Mouse (Mus musculus) MEL (cell line): Measurements from ENCODE around the gene Heg1. TPM values are rescaled to one million over a fixed set of nuclear protein-coding genes. Genes with fewer than 3 reads are reported as not detected.

Experiments
- DNase-seq: peaks from one replicate; pipeline ENCODE4 v3.0.0; 2011; ENCODE audit warnings: low read depth, low spot score
- H3K27ac ChIP-seq: 2 replicates; pipeline ENCODE4 v1.5.1; 2012; ENCODE audit warnings: low read depth, mild to moderate bottlenecking, control low read depth, low read length, moderate library complexity; ENCODE audit not compliant: control insufficient read depth
- H3K27me3 ChIP-seq, 2 experiments: fragments of 150-350 bp in 1 of 2; sonication (generic) in 1 of 2; 2 replicates each; pipeline ENCODE4 v1.6.1; 2012; ENCODE audit warnings: low read length in 2 of 2, mild to moderate bottlenecking in 2 of 2, improper control_type of control experiment in 1 of 2, moderate library complexity in 1 of 2; ENCODE audit not compliant: insufficient read depth in 2 of 2, control insufficient read depth in 1 of 2
- H3K36me3 ChIP-seq, 2 experiments: 2 replicates each; pipeline ENCODE4 v1.6.1; 2012 to 2014; ENCODE audit warnings: low read length in 2 of 2, improper control_type of control experiment in 1 of 2, inconsistent platforms in 1 of 2, mild to moderate bottlenecking in 1 of 2; ENCODE audit not compliant: insufficient read depth in 2 of 2, control insufficient read depth in 1 of 2
- H3K4me1 ChIP-seq, 2 experiments: fragments of 150-350 bp in 1 of 2; sonication (generic) in 1 of 2; 2 replicates each; pipeline ENCODE4 v1.6.1; 2012; ENCODE audit warnings: low read length in 2 of 2, improper control_type of control experiment in 1 of 2, mild to moderate bottlenecking in 1 of 2; ENCODE audit not compliant: insufficient read depth in 2 of 2, control insufficient read depth in 1 of 2
- H3K4me3 ChIP-seq, 2 experiments: fragments of 150-350 bp in 1 of 2; sonication (generic) in 1 of 2; 2 replicates each; pipeline ENCODE4 v1.5.1; 2012; ENCODE audit warnings: low read depth in 2 of 2, low read length in 2 of 2, mild to moderate bottlenecking in 2 of 2, moderate library complexity in 2 of 2, control low read depth in 1 of 2, improper control_type of control experiment in 1 of 2; ENCODE audit not compliant: control insufficient read depth in 1 of 2, insufficient read depth in 1 of 2
- H3K79me2 ChIP-seq: 2 replicates; pipeline ENCODE4 v1.6.1; 2012; ENCODE audit warnings: mild to moderate bottlenecking, low read length, moderate library complexity; ENCODE audit not compliant: control insufficient read depth, poor library complexity, insufficient read depth
- H3K9ac ChIP-seq: 2 replicates; pipeline ENCODE4 v1.6.1; 2012; ENCODE audit warnings: low read depth, mild to moderate bottlenecking, control low read depth, low read length, moderate library complexity; ENCODE audit not compliant: control insufficient read depth, poor library complexity, severe bottlenecking
- H3K9me3 ChIP-seq: fragments of 150-350 bp; sonication (generic); replicated peaks from 2 replicates; pipeline ENCODE4 v1.6.1; 2012; ENCODE audit warnings: mild to moderate bottlenecking, low read length, improper control_type of control experiment, moderate library complexity; ENCODE audit not compliant: insufficient read depth
- BHLHE40 ChIP-seq: IDR thresholded peaks from 2 replicates; pipeline ENCODE4 v1.6.1; 2012; ENCODE audit warnings: low read depth, mild to moderate bottlenecking, inconsistent platforms, low read length, improper control_type of control experiment, borderline replicate concordance
- CHD2 ChIP-seq: IDR thresholded peaks from 2 replicates; pipeline ENCODE4 v1.6.1; 2011; ENCODE audit warnings: low read length, improper control_type of control experiment
- CTCF ChIP-seq, 3 experiments: IDR thresholded peaks in 2 of 3; conservative IDR thresholded peaks in 1 of 3; 2 replicates each; pipeline ENCODE4 v1.5.1; 2011 to 2012; ENCODE audit warnings: low read length in 3 of 3, low read depth in 2 of 3, mild to moderate bottlenecking in 2 of 3, improper control_type of control experiment in 1 of 3, inconsistent platforms in 1 of 3, mixed read lengths in 1 of 3, moderate library complexity in 1 of 3; ENCODE audit not compliant: control insufficient read depth in 1 of 3, insufficient read depth in 1 of 3, poor library complexity in 1 of 3, severe bottlenecking in 1 of 3
- E2F4 ChIP-seq: IDR thresholded peaks from 2 replicates; pipeline ENCODE4 v1.6.1; 2011; ENCODE audit warnings: low read depth, low read length, improper control_type of control experiment, borderline replicate concordance
- ELF1 ChIP-seq: IDR thresholded peaks from 2 replicates; pipeline ENCODE4 v1.6.1; 2014; ENCODE audit warnings: low read depth, mild to moderate bottlenecking, inconsistent platforms, low read length, improper control_type of control experiment, moderate library complexity
- JUND ChIP-seq: IDR thresholded peaks from 2 replicates; pipeline ENCODE4 v1.6.1; 2011; ENCODE audit warnings: low read depth, mild to moderate bottlenecking, improper control_type of control experiment, low read length
- MAX ChIP-seq: IDR thresholded peaks from 2 replicates; pipeline ENCODE4 v1.6.1; 2011; ENCODE audit warnings: low read length, improper control_type of control experiment
- MAZ ChIP-seq: IDR thresholded peaks from 2 replicates; pipeline ENCODE4 v1.6.1; 2012; ENCODE audit warnings: low read depth, mild to moderate bottlenecking, inconsistent platforms, low read length, improper control_type of control experiment
- MYB ChIP-seq: IDR thresholded peaks from 2 replicates; pipeline ENCODE4 v1.6.1; 2011; ENCODE audit warnings: mild to moderate bottlenecking, low read depth, low read length, improper control_type of control experiment
- POLR2A ChIP-seq, 2 experiments: IDR thresholded peaks; 2 replicates each; pipeline ENCODE4 v1.6.1; 2011 to 2012; ENCODE audit warnings: low read length in 2 of 2, mild to moderate bottlenecking in 2 of 2, control low read depth in 1 of 2, improper control_type of control experiment in 1 of 2, low read depth in 1 of 2, moderate library complexity in 1 of 2; ENCODE audit not compliant: control insufficient read depth in 1 of 2, insufficient read depth in 1 of 2, poor library complexity in 1 of 2
- POLR2AphosphoS2 ChIP-seq: IDR thresholded peaks from 2 replicates; pipeline ENCODE4 v1.6.1; 2011; ENCODE audit warnings: low read length, improper control_type of control experiment
- RAD21 ChIP-seq: IDR thresholded peaks from 2 replicates; pipeline ENCODE4 v1.6.1; 2011; ENCODE audit warnings: mild to moderate bottlenecking, low read depth, low read length, improper control_type of control experiment
- SIN3A ChIP-seq: IDR thresholded peaks from 2 replicates; pipeline ENCODE4 v1.6.1; 2012; ENCODE audit warnings: low read length, improper control_type of control experiment, inconsistent platforms
- SMC3 ChIP-seq: IDR thresholded peaks from 2 replicates; pipeline ENCODE4 v1.6.1; 2011; ENCODE audit warnings: low read depth, low read length, improper control_type of control experiment
- TBP ChIP-seq: IDR thresholded peaks from 2 replicates; pipeline ENCODE4 v1.8.0; 2011; ENCODE audit warnings: low read depth, low read length, improper control_type of control experiment
- TCF12 ChIP-seq: IDR thresholded peaks from 2 replicates; pipeline ENCODE4 v1.6.1; 2014; ENCODE audit warnings: low read depth, mild to moderate bottlenecking, inconsistent platforms, low read length, improper control_type of control experiment, moderate library complexity
- UBTF ChIP-seq: IDR thresholded peaks from 2 replicates; pipeline ENCODE4 v1.6.1; 2012; ENCODE audit warnings: low read depth, mild to moderate bottlenecking, inconsistent platforms, low read length, improper control_type of control experiment, moderate library complexity, borderline replicate concordance; ENCODE audit not compliant: insufficient read depth
- USF1 ChIP-seq: IDR thresholded peaks from 2 replicates; pipeline ENCODE4 v1.6.1; 2014; ENCODE audit warnings: low read depth, mild to moderate bottlenecking, inconsistent platforms, low read length, improper control_type of control experiment, moderate library complexity
- ZC3H11A ChIP-seq: IDR thresholded peaks from 2 replicates; pipeline ENCODE4 v1.6.1; 2012; ENCODE audit warnings: low read depth, mild to moderate bottlenecking, inconsistent platforms, low read length, improper control_type of control experiment
- ZKSCAN1 ChIP-seq: IDR thresholded peaks from 2 replicates; pipeline ENCODE4 v1.6.1; 2012; ENCODE audit warnings: low read depth, mild to moderate bottlenecking, inconsistent platforms, low read length, improper control_type of control experiment, moderate library complexity
- polyA plus RNA-seq, 2 experiments: library from polyadenylated mRNA; stranded (reverse) in 1 of 2; unstranded in 1 of 2; fragments of >175 nt in 1 of 2; fragments of >200 nt in 1 of 2; gene quantifications; 2 replicates each; pipeline versions ENCODE4 v1.2.1 to v1.2.4; 2012; ENCODE audit warnings: low replicate concordance in 2 of 2, low read depth in 1 of 2; ENCODE audit not compliant: insufficient read length in 2 of 2, insufficient read depth in 1 of 2, missing spikeins in 1 of 2
- total RNA-seq: library from RNA; depleted of rRNA; stranded (reverse); fragments of 300-350 nt; gene quantifications from 2 replicates; pipeline ENCODE4 v1.2.3, GENCODE M21; 2012

Gene Heg1
- total and polyA plus RNA-seq, 3 experiments = 4.1 to 72.0 (median 6.9) TPM

- peak; percentile 70 for DNase-seq
- TF ChIP-seq SMC3 (peak; percentile 18; the same call in 1 of the 2 replicates), USF1 (no peak), CTCF (IDR thresholded peaks at IDR 0.05 in 2 of 3, conservative IDR thresholded peaks at IDR 0.05 in 1 of 3; ENCODE audit: control insufficient read depth in 1 of 3, insufficient read depth in 1 of 3, low read depth in 2 of 3, low read length in 3 of 3, poor library complexity in 1 of 3, severe bottlenecking in 1 of 3) (peak in 1 of 3 experiments; percentile 44; a peak in 2 of 6 replicates), RAD21 (peak; percentile 14), CHD2 (no peak)
- peaks cover 0 to 6% of the 10 kb centered on the region in 2 experiments; a peak in 1 of 4 replicates for H3K4me1 ChIP-seq
- no peaks in the 10 kb centered on the region for H3K9me3 ChIP-seq
- H3K27ac ChIP-seq = no peak overlapping the region
- H3K27me3 ChIP-seq = no peaks in the 10 kb centered on the region
- no peaks in the 10 kb centered on the region for H3K79me2 ChIP-seq
- peaks cover 0 to 5% of the 10 kb centered on the region in 2 experiments; a peak in 1 of 4 replicates for H3K36me3 ChIP-seq
- no peak overlapping the region for H3K4me3 ChIP-seq
- H3K9ac ChIP-seq = no peak overlapping the region
Observed at GRCm38 (mm10) chr16:33756396-33756795, 72.2 kb downstream of the Heg1 start.

DNA sequence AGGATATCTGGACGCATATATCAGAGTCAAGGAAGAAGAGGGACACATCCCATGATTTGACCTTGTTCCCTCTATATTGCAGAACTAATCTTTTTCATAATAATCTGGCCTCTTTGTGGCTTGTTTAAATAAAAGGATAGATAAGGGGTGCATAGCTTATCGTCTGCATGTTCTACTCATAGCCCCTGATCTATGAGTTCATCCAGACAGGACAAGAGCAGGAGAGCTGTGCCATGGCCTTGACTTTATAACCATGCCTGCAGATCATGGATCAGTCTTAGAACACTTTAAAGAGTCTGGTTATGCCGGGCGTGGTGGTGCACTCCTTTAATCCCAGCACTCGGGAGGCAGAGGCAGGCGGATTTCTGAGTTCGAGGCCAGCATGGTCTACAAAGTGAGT is 75.0 kb downstream of the Heg1 start:
- H3K4me3 ChIP-seq = no peak overlapping the region
- no peak overlapping the region for H3K27ac ChIP-seq
- DNase-seq = no peak
- H3K4me1 ChIP-seq = peaks cover 0 to 9% of the 10 kb centered on the region in 2 experiments; a peak in 3 of 4 replicates
- no peaks in the 10 kb centered on the region for H3K27me3 ChIP-seq
- no peak overlapping the region for H3K9ac ChIP-seq
- no peaks in the 10 kb centered on the region for H3K9me3 ChIP-seq
- peaks cover 0 to 8% of the 10 kb centered on the region in 2 experiments; a peak in 2 of 4 replicates for H3K36me3 ChIP-seq
- H3K79me2 ChIP-seq = no peaks in the 10 kb centered on the region
- TF ChIP-seq MAX (no peak), MYB (no peak), MAZ (no peak), POLR2A (IDR thresholded peaks at IDR 0.05; ENCODE audit: control insufficient read depth in 1 of 2, insufficient read depth in 1 of 2, low read depth in 1 of 2, low read length in 2 of 2, poor library complexity in 1 of 2) (no peak)
- TF ChIP-seq, all 39 proteins: peak for 0

- Histone ChIP-seq H3K36me3 (peaks cover 0 to 20% of the 10 kb centered on the region in 2 experiments; a peak in 2 of 4 replicates), H3K27me3 (no peaks in the 10 kb centered on the region), H3K4me1 (peaks cover 4 to 20% of the 10 kb centered on the region in 2 experiments), H3K9me3 (no peaks in the 10 kb centered on the region), H3K4me3 (no peak overlapping the region), H3K79me2 (no peaks in the 10 kb centered on the region), H3K9ac (no peak overlapping the region), H3K27ac (no peak overlapping the region)
- no peak for TF ChIP-seq ZC3H11A
- no peak for TF ChIP-seq MYB
- no peak for TF ChIP-seq CTCF (IDR thresholded peaks at IDR 0.05 in 2 of 3, conservative IDR thresholded peaks at IDR 0.05 in 1 of 3; ENCODE audit: control insufficient read depth in 1 of 3, insufficient read depth in 1 of 3, low read depth in 2 of 3, low read length in 3 of 3, poor library complexity in 1 of 3, severe bottlenecking in 1 of 3)
- no peak for TF ChIP-seq POLR2AphosphoS2
- no peak for TF ChIP-seq ELF1
- no peak for TF ChIP-seq TBP
- TF ChIP-seq SIN3A = no peak
- TF ChIP-seq ZKSCAN1 = no peak
- no peak for TF ChIP-seq TCF12
- no peak for TF ChIP-seq BHLHE40
- TF ChIP-seq UBTF = no peak
- no peak for TF ChIP-seq MAZ
- TF ChIP-seq JUND = no peak
- no peak for TF ChIP-seq E2F4
- DNase-seq = no peak
Observed at GRCm38 (mm10) chr16:33760542-33760941, 76.4 kb downstream of the Heg1 start.
